Mouse (Mus musculus) E14TG2a.4 (cell line): ENCODE results near the gene Itprid1.

Source experiments
- CTCF ChIP-seq: conservative IDR thresholded peaks from 2 replicates; pipeline ENCODE4 v1.5.1; 2014; ENCODE audit warnings: low read length
- POU5F1 ChIP-seq: IDR thresholded peaks from 2 replicates; pipeline ENCODE4 v1.6.1; 2014; ENCODE audit warnings: low read length, borderline replicate concordance

GRCm38 (mm10) chr6:56025533-56025932 lies 188.8 kb downstream of the Itprid1 start:
- TF ChIP-seq CTCF = peak; percentile 68
- no peak for TF ChIP-seq POU5F1
